Mouse (Mus musculus) subcutaneous adipose tissue, adult 2 months (tissue): Measurements from ENCODE around the gene Vmn1r16. TPM values are rescaled to one million over a fixed set of nuclear protein-coding genes. Genes with fewer than 3 reads are reported as not detected.

Experiments used
- polyA plus RNA-seq: library from polyadenylated mRNA; depleted of rRNA; stranded (reverse); fragments of >200 nt; gene quantifications from 2 replicates; pipeline ENCODE4 v1.2.3, GENCODE M21; 2012; ENCODE audit warnings: low replicate concordance; rRNA removed

Vmn1r16 gene
- not detected in 2 replicates for polyA plus RNA-seq

GRCm38 (mm10) chr6:57329394-57329793, at the start of gene Vmn1r16:
TSS of gene Vmn1r16 (minus strand) at chr6:57329494.

GRCm38 (mm10) chr6:57363627-57364026, 34.3 kb upstream of the Vmn1r16 start, which contains the start of gene Vmn1r17:
TSS of gene Vmn1r17 (minus strand) at chr6:57363727.

Other genes with a start within 250 kb of the Vmn1r16 start
- not detected in 2 replicates for gene Vmn1r10, start 220.0 kb downstream of the Vmn1r16 start, polyA plus RNA-seq
- gene Vmn1r11, start 196.0 kb downstream of the Vmn1r16 start, polyA plus RNA-seq: not detected in 2 replicates
- gene Vmn1r12, start 172.6 kb downstream of the Vmn1r16 start, polyA plus RNA-seq: not detected in 2 replicates
- not detected in 2 replicates for gene Vmn1r13, start 126.2 kb downstream of the Vmn1r16 start, polyA plus RNA-seq
- gene Vmn1r14, start 97.8 kb downstream of the Vmn1r16 start, polyA plus RNA-seq: not detected in 2 replicates
- gene Vmn1r15, start 71.5 kb downstream of the Vmn1r16 start, polyA plus RNA-seq: not detected in 2 replicates
- not detected in 2 replicates for gene Vmn1r17, start 34.2 kb upstream of the Vmn1r16 start, polyA plus RNA-seq
- gene Vmn1r18, start 66.3 kb upstream of the Vmn1r16 start, polyA plus RNA-seq: not detected in 2 replicates
- gene Vmn1r19, start 74.3 kb upstream of the Vmn1r16 start, polyA plus RNA-seq: not detected in 2 replicates
- not detected in 2 replicates for gene Vmn1r20, start 99.4 kb upstream of the Vmn1r16 start, polyA plus RNA-seq
- gene Ppm1k, start 206.0 kb upstream of the Vmn1r16 start, polyA plus RNA-seq: 2.3 and 2.4 TPM in 2 replicates